Mouse (Mus musculus) embryonic fibroblast, embryonic 13.5 days (primary cell): ENCODE measurements around the gene Mylk3.

Experiments
- CTCF ChIP-seq: IDR thresholded peaks from 2 replicates; pipeline ENCODE4 v1.5.1; 2011; ENCODE audit warnings: mild to moderate bottlenecking, control low read depth, low read length, moderate library complexity, borderline replicate concordance; ENCODE audit not compliant: insufficient read depth
- POLR2A ChIP-seq: IDR thresholded peaks from 2 replicates; pipeline ENCODE4 v1.6.1; 2011; ENCODE audit warnings: low read depth, mild to moderate bottlenecking, control low read depth, low read length, moderate library complexity

- TF ChIP-seq POLR2A (no peak), CTCF (no peak)
These were observed 67.6 kb downstream of the Mylk3 start for GRCm38 (mm10) chr8:85318534-85318933.
